Mouse (Mus musculus) bone marrow, adult 2 months (tissue): ENCODE results near the gene Traf1.

Source experiments
- CTCF ChIP-seq: fragments of 200-500 bp; IDR thresholded peaks from 2 replicates; pipeline ENCODE4 v1.5.1; 2011; ENCODE audit warnings: low read length, control low read depth; ENCODE audit not compliant: control insufficient read depth, insufficient read depth
- POLR2A ChIP-seq: fragments of 200-500 bp; IDR thresholded peaks from 2 replicates; pipeline ENCODE4 v1.6.1; 2011; ENCODE audit warnings: low read depth, mild to moderate bottlenecking, control low read depth, low read length, borderline replicate concordance; ENCODE audit not compliant: control insufficient read depth

DNA sequence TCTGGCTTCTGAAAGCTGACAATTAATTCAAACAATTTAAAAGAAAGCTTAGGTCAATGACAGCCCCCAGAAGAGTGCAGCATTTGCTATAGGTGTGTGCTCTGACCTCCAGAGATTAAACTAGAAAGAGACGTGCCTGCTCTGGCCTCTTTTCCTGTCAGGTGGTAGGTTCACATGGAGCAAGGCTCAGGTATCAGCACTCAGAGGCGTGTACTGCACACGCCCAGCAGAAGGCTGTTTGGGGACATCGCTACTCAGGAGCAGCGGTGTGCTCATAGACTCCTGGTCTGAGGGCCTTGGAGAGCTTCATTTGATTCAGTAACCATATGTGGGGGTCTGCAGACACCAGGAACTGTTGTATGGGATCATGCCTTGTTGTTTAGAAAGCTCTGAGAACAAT is 34.3 kb downstream of the Traf1 start:
- no peak for TF ChIP-seq POLR2A
- no peak for TF ChIP-seq CTCF
